Comparison of ENCODE assay signal across 8 mouse cellular contexts in the genomic region with DNA sequence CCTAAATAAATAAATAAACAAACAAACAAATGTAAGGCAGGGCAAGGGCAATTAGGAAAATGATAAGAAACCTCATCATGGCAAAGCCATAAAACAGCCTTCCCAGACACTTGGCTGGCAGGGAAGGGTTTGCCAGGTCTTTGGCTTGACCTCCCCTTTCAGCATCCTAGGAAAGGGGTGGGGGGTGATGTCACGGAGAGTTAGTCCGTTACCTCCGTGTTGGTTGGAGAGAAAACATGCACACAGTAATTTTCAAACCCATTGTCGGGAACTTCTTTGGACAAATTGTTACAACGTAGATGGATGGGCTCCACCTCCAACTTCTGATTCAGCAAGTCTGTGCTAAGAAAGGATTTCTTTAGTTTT. TPM values are rescaled to one million over a fixed set of nuclear protein-coding genes. Genes with fewer than 3 reads are reported as not detected.
DNase-seq lines count a peak whose midpoint lies in the region; ATAC-seq lines count a peak whose summit lies in the region.

No protein-coding gene starts in this region.

- no peak overlapping the region for H3K27ac ChIP-seq in kidney, embryonic 16.5 days (ENCODE audit: low read length)
- peak overlapping the region; percentile 97 for H3K27ac ChIP-seq in embryonic facial prominence, embryonic 14.5 days (replicated peaks; ENCODE audit: low read depth, low read length)
- no peak overlapping the region for H3K27ac ChIP-seq in hindbrain, embryonic 13.5 days
- no peak overlapping the region for H3K27ac ChIP-seq in midbrain, embryonic 16.5 days (ENCODE audit: low read length)

- no peak overlapping the region for H3K9ac ChIP-seq in kidney, embryonic 16.5 days (replicated peaks; ENCODE audit: low read length)
- H3K9ac ChIP-seq in embryonic facial prominence, embryonic 14.5 days (ENCODE audit: low read depth, low read length), result peak overlapping the region; percentile 100; the same call in 1 of the 2 replicates
- no peak overlapping the region for H3K9ac ChIP-seq in hindbrain, embryonic 13.5 days
- no peak overlapping the region for H3K9ac ChIP-seq in midbrain, embryonic 16.5 days (ENCODE audit: low read depth, low read length)

- no peaks in the 10 kb centered on the region for H3K9me3 ChIP-seq in kidney, embryonic 16.5 days (ENCODE audit: low read length)
- no peaks in the 10 kb centered on the region for H3K9me3 ChIP-seq in embryonic facial prominence, embryonic 14.5 days (ENCODE audit: control insufficient read depth, low read length)
- no peaks in the 10 kb centered on the region for H3K9me3 ChIP-seq in hindbrain, embryonic 13.5 days
- no peaks in the 10 kb centered on the region for H3K9me3 ChIP-seq in midbrain, embryonic 16.5 days (replicated peaks; ENCODE audit: control insufficient read depth, low read length, poor library complexity, severe bottlenecking)

- no peaks in the 10 kb centered on the region for H3K36me3 ChIP-seq in kidney, embryonic 16.5 days (ENCODE audit: insufficient read depth, low read length)
- no peaks in the 10 kb centered on the region for H3K36me3 ChIP-seq in embryonic facial prominence, embryonic 14.5 days (ENCODE audit: control insufficient read depth, insufficient read depth, low read length)
- no peaks in the 10 kb centered on the region for H3K36me3 ChIP-seq in hindbrain, embryonic 13.5 days
- H3K36me3 ChIP-seq in midbrain, embryonic 16.5 days (ENCODE audit: control insufficient read depth, insufficient read depth, low read length), result no peaks in the 10 kb centered on the region

- H3K4me2 ChIP-seq in kidney, embryonic 16.5 days (replicated peaks; ENCODE audit: low read depth, low read length), result peak overlapping the region; percentile 79
- peak overlapping the region; percentile 72 for H3K4me2 ChIP-seq in embryonic facial prominence, embryonic 14.5 days (ENCODE audit: low read depth, low read length)
- peak overlapping the region; percentile 95 for H3K4me2 ChIP-seq in hindbrain, embryonic 13.5 days
- H3K4me2 ChIP-seq in midbrain, embryonic 16.5 days (ENCODE audit: low read length), result peak overlapping the region; percentile 99

- peak overlapping the region; percentile 87; the same call in 1 of the 2 replicates for H3K4me3 ChIP-seq in kidney, embryonic 16.5 days (ENCODE audit: low read length)
- H3K4me3 ChIP-seq in embryonic facial prominence, embryonic 14.5 days (ENCODE audit: low read depth, low read length), result peak overlapping the region; percentile 93
- peak overlapping the region; percentile 80; the same call in 1 of the 2 replicates for H3K4me3 ChIP-seq in hindbrain, embryonic 13.5 days
- peak overlapping the region; percentile 68; the same call in 1 of the 2 replicates for H3K4me3 ChIP-seq in midbrain, embryonic 16.5 days (ENCODE audit: low read depth, low read length)

- H3K4me1 ChIP-seq in kidney, embryonic 16.5 days (ENCODE audit: insufficient read depth, low read length), result peaks cover 28% of the 10 kb centered on the region
- peaks cover 17% of the 10 kb centered on the region; the same call in 1 of the 2 replicates for H3K4me1 ChIP-seq in embryonic facial prominence, embryonic 14.5 days (ENCODE audit: control insufficient read depth, insufficient read depth, low read length)
- peaks cover 38% of the 10 kb centered on the region for H3K4me1 ChIP-seq in hindbrain, embryonic 13.5 days (replicated peaks)
- peaks cover 14% of the 10 kb centered on the region for H3K4me1 ChIP-seq in midbrain, embryonic 16.5 days (ENCODE audit: control insufficient read depth, insufficient read depth, low read length)

- no peaks in the 10 kb centered on the region for H3K27me3 ChIP-seq in kidney, embryonic 16.5 days (ENCODE audit: insufficient read depth, low read length)
- no peaks in the 10 kb centered on the region for H3K27me3 ChIP-seq in embryonic facial prominence, embryonic 14.5 days (replicated peaks; ENCODE audit: control insufficient read depth, insufficient read depth, low read length)
- no peaks in the 10 kb centered on the region for H3K27me3 ChIP-seq in hindbrain, embryonic 13.5 days
- H3K27me3 ChIP-seq in midbrain, embryonic 16.5 days (ENCODE audit: control insufficient read depth, insufficient read depth, low read depth, low read length), result no peaks in the 10 kb centered on the region; the same call in 1 of the 2 replicates

- DNase-seq in kidney, postnatal 36 days, result no peak
- no peak for DNase-seq in embryonic facial prominence, embryonic 14.5 days (ENCODE audit: low spot score)
- DNase-seq in right cerebral cortex, postnatal 25 days, result no peak
- no peak for DNase-seq in frontal cortex, postnatal 14 days (ENCODE audit: low spot score in 2 of 2)
- no peak for DNase-seq in gastrocnemius, adult 8-10 months (ENCODE audit: low spot score in 2 of 2)

- ATAC-seq in kidney, embryonic 16.5 days (ENCODE audit: low FRiP score, low TSS enrichment), result no peak
- ATAC-seq in embryonic facial prominence, embryonic 14.5 days (ENCODE audit: low read depth), result no peak
- ATAC-seq in hindbrain, embryonic 13.5 days (ENCODE audit: low FRiP score), result no peak
- no peak for ATAC-seq in midbrain, embryonic 16.5 days

- 15% methylated on average over 5 of the region's 5 CpGs for WGBS in kidney, embryonic 16.5 days
- WGBS in embryonic facial prominence, embryonic 14.5 days, result 15% methylated on average over 5 of the region's 5 CpGs
- 8% methylated on average over 5 of the region's 5 CpGs for WGBS in hindbrain, embryonic 13.5 days
- WGBS in midbrain, embryonic 16.5 days, result 11% methylated on average over 5 of the region's 5 CpGs

RNA-seq across cellular contexts. Expression of a gene that starts 0.6 kb away (rescaled TPM):
- polyA plus RNA-seq in kidney, embryonic 16.5 days (2015; fragmentation: Nextera tagmentation; extraction: Ambion mirVana), result 23.2 and 24.0 TPM in 2 replicates
- polyA plus RNA-seq in embryonic facial prominence, embryonic 14.5 days (2014; fragmentation: Nextera tagmentation; extraction: Ambion mirVana), result 34.8 and 43.6 TPM in 2 replicates
- polyA plus RNA-seq in hindbrain, embryonic 13.5 days (2015; fragmentation: Nextera tagmentation; extraction: Ambion mirVana), result 14.0 and 17.2 TPM in 2 replicates
- 7.3 and 10.5 TPM in 2 replicates for polyA plus RNA-seq in midbrain, embryonic 16.5 days (2015; fragmentation: Nextera tagmentation; extraction: Ambion mirVana)
- total RNA-seq in gastrocnemius, adult 8-10 months (2022), result 1 to 10 TPM; 1.8 to 3.0 (median 2.3) TPM
